Mouse (Mus musculus) MEL (cell line): ENCODE results near the gene Sh3pxd2b. TPM values are rescaled to one million over a fixed set of nuclear protein-coding genes. Genes with fewer than 3 reads are reported as not detected.

Source experiments
- DNase-seq: peaks from one replicate; pipeline ENCODE4 v3.0.0; 2011; ENCODE audit warnings: low read depth, low spot score
- H3K27ac ChIP-seq: 2 replicates; pipeline ENCODE4 v1.5.1; 2012; ENCODE audit warnings: low read depth, mild to moderate bottlenecking, control low read depth, low read length, moderate library complexity; ENCODE audit not compliant: control insufficient read depth
- H3K27me3 ChIP-seq, 2 experiments: fragments of 150-350 bp in 1 of 2; sonication (generic) in 1 of 2; 2 replicates each; pipeline ENCODE4 v1.6.1; 2012; ENCODE audit warnings: low read length in 2 of 2, mild to moderate bottlenecking in 2 of 2, improper control_type of control experiment in 1 of 2, moderate library complexity in 1 of 2; ENCODE audit not compliant: insufficient read depth in 2 of 2, control insufficient read depth in 1 of 2
- H3K36me3 ChIP-seq, 2 experiments: 2 replicates each; pipeline ENCODE4 v1.6.1; 2012 to 2014; ENCODE audit warnings: low read length in 2 of 2, improper control_type of control experiment in 1 of 2, inconsistent platforms in 1 of 2, mild to moderate bottlenecking in 1 of 2; ENCODE audit not compliant: insufficient read depth in 2 of 2, control insufficient read depth in 1 of 2
- H3K4me1 ChIP-seq, 2 experiments: fragments of 150-350 bp in 1 of 2; sonication (generic) in 1 of 2; 2 replicates each; pipeline ENCODE4 v1.6.1; 2012; ENCODE audit warnings: low read length in 2 of 2, improper control_type of control experiment in 1 of 2, mild to moderate bottlenecking in 1 of 2; ENCODE audit not compliant: insufficient read depth in 2 of 2, control insufficient read depth in 1 of 2
- H3K4me3 ChIP-seq, 2 experiments: fragments of 150-350 bp in 1 of 2; sonication (generic) in 1 of 2; 2 replicates each; pipeline ENCODE4 v1.5.1; 2012; ENCODE audit warnings: low read depth in 2 of 2, low read length in 2 of 2, mild to moderate bottlenecking in 2 of 2, moderate library complexity in 2 of 2, control low read depth in 1 of 2, improper control_type of control experiment in 1 of 2; ENCODE audit not compliant: control insufficient read depth in 1 of 2, insufficient read depth in 1 of 2
- H3K79me2 ChIP-seq: 2 replicates; pipeline ENCODE4 v1.6.1; 2012; ENCODE audit warnings: mild to moderate bottlenecking, low read length, moderate library complexity; ENCODE audit not compliant: control insufficient read depth, poor library complexity, insufficient read depth
- H3K9ac ChIP-seq: 2 replicates; pipeline ENCODE4 v1.6.1; 2012; ENCODE audit warnings: low read depth, mild to moderate bottlenecking, control low read depth, low read length, moderate library complexity; ENCODE audit not compliant: control insufficient read depth, poor library complexity, severe bottlenecking
- H3K9me3 ChIP-seq: fragments of 150-350 bp; sonication (generic); replicated peaks from 2 replicates; pipeline ENCODE4 v1.6.1; 2012; ENCODE audit warnings: mild to moderate bottlenecking, low read length, improper control_type of control experiment, moderate library complexity; ENCODE audit not compliant: insufficient read depth
- CHD1 ChIP-seq: IDR thresholded peaks from 2 replicates; pipeline ENCODE4 v1.6.1; 2012; ENCODE audit warnings: low read depth, mild to moderate bottlenecking, inconsistent platforms, low read length, improper control_type of control experiment
- CTCF ChIP-seq, 3 experiments: IDR thresholded peaks in 2 of 3; conservative IDR thresholded peaks in 1 of 3; 2 replicates each; pipeline ENCODE4 v1.5.1; 2011 to 2012; ENCODE audit warnings: low read length in 3 of 3, low read depth in 2 of 3, mild to moderate bottlenecking in 2 of 3, improper control_type of control experiment in 1 of 3, inconsistent platforms in 1 of 3, mixed read lengths in 1 of 3, moderate library complexity in 1 of 3; ENCODE audit not compliant: control insufficient read depth in 1 of 3, insufficient read depth in 1 of 3, poor library complexity in 1 of 3, severe bottlenecking in 1 of 3
- ETS1 ChIP-seq: IDR thresholded peaks from 2 replicates; pipeline ENCODE4 v1.6.1; 2012; ENCODE audit warnings: low read depth, mild to moderate bottlenecking, inconsistent platforms, low read length, improper control_type of control experiment, moderate library complexity
- GABPA ChIP-seq: IDR thresholded peaks from 2 replicates; pipeline ENCODE4 v1.6.1; 2012; ENCODE audit warnings: low read depth, mild to moderate bottlenecking, inconsistent platforms, low read length, improper control_type of control experiment, moderate library complexity
- GATA1 ChIP-seq: IDR thresholded peaks from 2 replicates; pipeline ENCODE4 v1.6.1; 2011; ENCODE audit warnings: low read depth, low read length, improper control_type of control experiment
- HCFC1 ChIP-seq: IDR thresholded peaks from 2 replicates; pipeline ENCODE4 v1.6.1; 2012; ENCODE audit warnings: low read depth, mild to moderate bottlenecking, inconsistent platforms, low read length, improper control_type of control experiment, moderate library complexity
- MAFK ChIP-seq: IDR thresholded peaks from 2 replicates; pipeline ENCODE4 v1.6.1; 2011; ENCODE audit warnings: low read depth, mild to moderate bottlenecking, low read length, improper control_type of control experiment, borderline replicate concordance
- MAZ ChIP-seq: IDR thresholded peaks from 2 replicates; pipeline ENCODE4 v1.6.1; 2012; ENCODE audit warnings: low read depth, mild to moderate bottlenecking, inconsistent platforms, low read length, improper control_type of control experiment
- MXI1 ChIP-seq: IDR thresholded peaks from 2 replicates; pipeline ENCODE4 v1.6.1; 2011; ENCODE audit warnings: mild to moderate bottlenecking, low read depth, low read length, improper control_type of control experiment
- NELFE ChIP-seq: IDR thresholded peaks from 2 replicates; pipeline ENCODE4 v1.6.1; 2011; ENCODE audit warnings: low read depth, low read length, improper control_type of control experiment
- NRF1 ChIP-seq: IDR thresholded peaks from 2 replicates; pipeline ENCODE4 v1.6.1; 2014; ENCODE audit warnings: low read depth, mild to moderate bottlenecking, inconsistent platforms, low read length, improper control_type of control experiment, moderate library complexity; ENCODE audit not compliant: poor library complexity, insufficient read depth, severe bottlenecking
- POLR2AphosphoS5 ChIP-seq: IDR thresholded peaks from 2 replicates; pipeline ENCODE4 v1.6.1; 2012; ENCODE audit warnings: low read depth, borderline replicate concordance, mild to moderate bottlenecking, inconsistent platforms, low read length, moderate library complexity, mixed read lengths
- RAD21 ChIP-seq: IDR thresholded peaks from 2 replicates; pipeline ENCODE4 v1.6.1; 2011; ENCODE audit warnings: mild to moderate bottlenecking, low read depth, low read length, improper control_type of control experiment
- TAL1 ChIP-seq: IDR thresholded peaks from 2 replicates; pipeline ENCODE4 v1.6.1; 2012; ENCODE audit warnings: mild to moderate bottlenecking, inconsistent platforms, low read length, moderate library complexity, mixed read lengths
- TBP ChIP-seq: IDR thresholded peaks from 2 replicates; pipeline ENCODE4 v1.8.0; 2011; ENCODE audit warnings: low read depth, low read length, improper control_type of control experiment
- USF1 ChIP-seq: IDR thresholded peaks from 2 replicates; pipeline ENCODE4 v1.6.1; 2014; ENCODE audit warnings: low read depth, mild to moderate bottlenecking, inconsistent platforms, low read length, improper control_type of control experiment, moderate library complexity
- USF2 ChIP-seq, 2 experiments: IDR thresholded peaks; 2 replicates each; pipeline ENCODE4 v1.6.1; 2011 to 2012; ENCODE audit warnings: improper control_type of control experiment in 2 of 2, low read length in 2 of 2, borderline replicate concordance in 1 of 2, inconsistent platforms in 1 of 2, low read depth in 1 of 2, mild to moderate bottlenecking in 1 of 2; ENCODE audit not compliant: insufficient read depth in 1 of 2
- ZNF384 ChIP-seq: IDR thresholded peaks from 2 replicates; pipeline ENCODE4 v1.6.1; 2012; ENCODE audit warnings: low read depth, mild to moderate bottlenecking, inconsistent platforms, low read length, improper control_type of control experiment
- polyA plus RNA-seq, 2 experiments: library from polyadenylated mRNA; stranded (reverse) in 1 of 2; unstranded in 1 of 2; fragments of >175 nt in 1 of 2; fragments of >200 nt in 1 of 2; gene quantifications; 2 replicates each; pipeline versions ENCODE4 v1.2.1 to v1.2.4; 2012; ENCODE audit warnings: low replicate concordance in 2 of 2, low read depth in 1 of 2; ENCODE audit not compliant: insufficient read length in 2 of 2, insufficient read depth in 1 of 2, missing spikeins in 1 of 2
- total RNA-seq: library from RNA; depleted of rRNA; stranded (reverse); fragments of 300-350 nt; gene quantifications from 2 replicates; pipeline ENCODE4 v1.2.3, GENCODE M21; 2012

Sh3pxd2b gene
- total and polyA plus RNA-seq, 3 experiments: 9.6 to 17.0 TPM; not detected in 1

DNA sequence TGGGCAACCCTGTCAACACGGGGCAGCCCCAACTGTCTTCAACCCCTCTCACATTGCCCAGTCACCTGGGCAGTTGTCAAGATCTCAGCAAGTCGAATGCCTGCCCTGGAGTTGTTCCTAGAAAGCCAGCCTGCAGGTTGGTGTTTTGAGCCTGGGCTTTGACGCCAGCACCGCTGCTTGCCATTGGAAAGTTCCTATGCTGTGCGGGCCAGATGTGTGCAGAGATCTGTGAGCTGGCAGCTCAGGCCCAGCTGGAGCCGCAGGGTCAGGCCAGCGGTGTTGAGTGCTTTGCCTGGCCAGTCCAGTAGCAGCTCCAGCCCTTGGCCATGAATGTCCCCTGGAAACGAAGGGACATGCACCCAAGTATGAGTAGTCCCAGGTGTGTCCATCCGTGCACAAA is 14.2 kb downstream of the Sh3pxd2b start:
- Histone ChIP-seq H3K9me3 (no peaks in the 10 kb centered on the region), H3K27ac (no peak overlapping the region), H3K9ac (no peak overlapping the region), H3K4me3 (no peak overlapping the region), H3K4me1 (peaks cover 8 to 9% of the 10 kb centered on the region in 2 experiments), H3K27me3 (no peaks in the 10 kb centered on the region), H3K36me3 (peaks cover 0 to 8% of the 10 kb centered on the region in 2 experiments; a peak in 2 of 4 replicates), H3K79me2 (no peaks in the 10 kb centered on the region)
- DNase-seq: no peak
- TF ChIP-seq POLR2AphosphoS5 (no peak), TBP (no peak), USF2 (IDR thresholded peaks at IDR 0.05; ENCODE audit: borderline replicate concordance in 1 of 2, insufficient read depth in 1 of 2, low read depth in 1 of 2, low read length in 2 of 2) (no peak), RAD21 (no peak), NELFE (no peak), MXI1 (no peak), ETS1 (no peak), USF1 (no peak), ZNF384 (no peak)

DNA sequence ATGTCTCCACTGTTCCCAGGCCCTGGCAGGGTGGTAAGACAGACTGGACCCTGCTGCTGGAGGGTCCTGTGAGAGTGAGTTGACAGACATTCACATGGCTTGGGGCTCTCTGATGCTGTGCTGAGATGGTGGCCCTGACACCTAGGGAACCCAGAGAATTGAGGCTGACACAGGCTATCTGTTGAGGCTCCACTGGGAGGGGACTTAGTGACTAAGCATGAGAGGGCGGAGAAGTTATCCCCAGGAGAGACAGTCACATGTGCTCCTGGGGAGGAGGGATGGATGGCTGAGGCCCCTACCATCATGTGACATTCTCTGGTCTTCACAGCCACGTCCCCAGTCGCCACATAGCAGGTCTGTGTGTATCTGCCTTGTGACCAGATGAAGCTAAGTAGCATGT is 15.6 kb downstream of the Sh3pxd2b start:
- H3K36me3 ChIP-seq: no peaks in the 10 kb centered on the region
- no peak overlapping the region for H3K27ac ChIP-seq
- no peaks in the 10 kb centered on the region for H3K27me3 ChIP-seq
- TF ChIP-seq MAZ: no peak
- TF ChIP-seq CTCF (IDR thresholded peaks at IDR 0.05 in 2 of 3, conservative IDR thresholded peaks at IDR 0.05 in 1 of 3; ENCODE audit: control insufficient read depth in 1 of 3, insufficient read depth in 1 of 3, low read depth in 2 of 3, low read length in 3 of 3, poor library complexity in 1 of 3, severe bottlenecking in 1 of 3): no peak
- no peak for TF ChIP-seq NRF1
- TF ChIP-seq TAL1: no peak
- no peaks in the 10 kb centered on the region for H3K79me2 ChIP-seq
- no peak overlapping the region for H3K9ac ChIP-seq
- H3K4me3 ChIP-seq: no peak overlapping the region
- H3K9me3 ChIP-seq: no peaks in the 10 kb centered on the region
- DNase-seq: no peak
- peaks cover 0 to 2% of the 10 kb centered on the region in 2 experiments; a peak in 2 of 4 replicates for H3K4me1 ChIP-seq

DNA sequence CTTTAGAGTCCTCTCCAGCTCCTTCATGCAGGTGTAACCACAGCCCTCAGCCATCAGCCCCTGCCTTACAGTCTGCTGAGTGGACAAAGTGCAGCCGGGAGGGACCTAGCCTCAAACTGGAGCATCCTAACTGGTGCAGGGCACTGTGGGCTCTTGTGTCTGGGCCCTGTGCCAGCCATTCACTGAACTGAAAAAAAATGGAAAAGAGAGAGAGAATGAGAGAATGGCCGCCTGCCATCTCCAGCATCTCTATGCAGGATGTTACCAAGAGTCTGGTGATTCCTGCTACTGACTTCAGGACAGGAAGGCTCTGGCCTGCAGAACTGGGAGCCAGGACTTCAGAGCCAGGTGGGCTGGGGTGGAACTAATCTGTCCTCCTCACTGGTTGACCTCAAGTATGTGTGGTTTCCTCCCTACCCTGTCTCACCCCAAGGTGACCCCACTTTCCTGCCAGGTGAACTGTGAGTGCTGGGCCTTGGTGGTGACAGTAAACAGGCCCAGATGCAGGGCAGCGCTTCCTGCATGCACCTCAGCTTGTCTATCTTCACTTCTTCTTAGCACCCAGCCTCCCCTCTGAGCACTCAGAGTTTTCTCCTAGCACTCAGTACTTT is 16.1 kb downstream of the Sh3pxd2b start:
- H3K36me3 ChIP-seq: no peaks in the 10 kb centered on the region
- no peaks in the 10 kb centered on the region for H3K27me3 ChIP-seq
- H3K4me1 ChIP-seq: no peaks in the 10 kb centered on the region
- TF ChIP-seq CHD1: no peak
- TF ChIP-seq NRF1: no peak
- no peak for TF ChIP-seq HCFC1
- TF ChIP-seq GATA1: no peak
- TF ChIP-seq MAFK: no peak
- TF ChIP-seq GABPA: no peak
- TF ChIP-seq CTCF (IDR thresholded peaks at IDR 0.05 in 2 of 3, conservative IDR thresholded peaks at IDR 0.05 in 1 of 3; ENCODE audit: control insufficient read depth in 1 of 3, insufficient read depth in 1 of 3, low read depth in 2 of 3, low read length in 3 of 3, poor library complexity in 1 of 3, severe bottlenecking in 1 of 3): no peak
- no peak for DNase-seq
- no peak overlapping the region for H3K9ac ChIP-seq
- no peak overlapping the region for H3K27ac ChIP-seq
- no peaks in the 10 kb centered on the region for H3K9me3 ChIP-seq
- H3K79me2 ChIP-seq: no peaks in the 10 kb centered on the region
- no peak overlapping the region for H3K4me3 ChIP-seq
